In the genomic region with DNA sequence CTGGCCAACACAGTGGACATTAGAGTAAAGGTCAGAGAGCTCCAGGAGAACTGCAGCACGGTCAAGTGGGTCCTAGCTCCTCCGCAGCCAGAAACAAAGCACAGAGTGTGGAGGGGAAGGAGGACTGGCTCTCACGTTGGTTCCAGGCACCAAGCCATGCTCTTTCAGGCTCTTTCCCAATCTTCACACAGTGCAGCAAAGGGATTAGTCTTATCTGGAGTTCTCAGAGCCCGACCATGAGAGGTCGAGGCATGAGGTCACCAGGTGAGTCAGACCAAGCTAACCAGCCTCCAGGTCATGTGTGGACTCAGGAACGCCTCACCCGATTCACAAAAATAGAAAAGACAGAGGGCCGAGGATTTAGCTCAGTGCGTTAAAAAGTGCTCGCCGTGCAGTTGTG, we compare ENCODE assay signal across 13 mouse cellular contexts.
"Had no signal": no experiment of that assay in that cellular context is flagged by ENCODE, and none has a peak within 500 bp of the region (broad histone marks: within the 10 kb centered on the region; RNA-seq: fewer than 3 reads in every experiment).

No protein-coding gene starts in this region.

- H3K27me3 ChIP-seq: limb, embryonic 12.5 days; lung, embryonic 15.5 days; midbrain, embryonic 13.5 days had no signal

- H3K4me1 ChIP-seq: limb, embryonic 12.5 days; lung, embryonic 15.5 days had no signal

- H3K4me2 ChIP-seq: limb, embryonic 12.5 days; lung, embryonic 15.5 days; midbrain, embryonic 13.5 days had no signal

- H3K27ac ChIP-seq: hindbrain, postnatal 0 days; kidney, postnatal 0 days; limb, embryonic 12.5 days; lung, embryonic 15.5 days; midbrain, embryonic 13.5 days had no signal

- H3K9ac ChIP-seq: limb, embryonic 12.5 days; lung, embryonic 15.5 days; midbrain, embryonic 13.5 days had no signal

- H3K9me3 ChIP-seq: limb, embryonic 12.5 days; lung, embryonic 15.5 days; midbrain, embryonic 13.5 days had no signal

- DNase-seq: kidney, adult 8-10 months; kidney, postnatal 36 days; layer of hippocampus, adult 9-11 months; layer of hippocampus, postnatal 36 days; right cerebral cortex, adult 18-20 months; right cerebral cortex, postnatal 25 days; thymus, adult 18-20 months; thymus, postnatal 14 days had no signal

- H3K4me3 ChIP-seq: limb, embryonic 12.5 days; lung, embryonic 15.5 days; midbrain, embryonic 13.5 days had no signal

- ATAC-seq: hindbrain, postnatal 0 days; midbrain, embryonic 13.5 days had no signal
